Mouse (Mus musculus) erythroblast, embryonic 14.5 days (primary cell): ENCODE results near the gene Olfr670. TPM values are rescaled to one million over a fixed set of nuclear protein-coding genes. Genes with fewer than 3 reads are reported as not detected.
"Not testable (repeated sequence)": the region's sequence is repeated elsewhere in the genome, so short reads cannot be mapped to it uniquely, and the experiment has no call there.

Experiments used
- H3K27me3 ChIP-seq: 2 replicates; pipeline ENCODE4 v1.6.1; 2012; ENCODE audit warnings: inconsistent platforms; ENCODE audit not compliant: control insufficient read depth
- H3K36me3 ChIP-seq: 2 replicates; pipeline ENCODE4 v1.6.1; 2012; ENCODE audit warnings: mild to moderate bottlenecking, inconsistent platforms; ENCODE audit not compliant: control insufficient read depth
- H3K4me1 ChIP-seq: 2 replicates; pipeline ENCODE4 v1.6.1; 2012; ENCODE audit warnings: inconsistent platforms; ENCODE audit not compliant: control insufficient read depth
- H3K4me3 ChIP-seq: replicated peaks from 2 replicates; pipeline ENCODE3; 2012; ENCODE audit warnings: moderate library complexity, mild to moderate bottlenecking, inconsistent platforms
- H3K9me3 ChIP-seq: 2 replicates; pipeline ENCODE4 v1.6.1; 2012; ENCODE audit warnings: low read length, inconsistent platforms, mixed read lengths; ENCODE audit not compliant: control insufficient read depth
- GATA1 ChIP-seq: IDR thresholded peaks from 2 replicates; pipeline ENCODE4 v1.6.1; 2012; ENCODE audit warnings: low read length, inconsistent platforms, mixed read lengths
- TAL1 ChIP-seq: IDR thresholded peaks from 3 replicates; pipeline ENCODE4 v1.6.1; 2012; ENCODE audit warnings: low read length, inconsistent platforms, mixed read lengths
- polyA plus RNA-seq: library from polyadenylated mRNA; stranded (reverse); fragments of >175 nt; gene quantifications from 2 replicates; pipeline ENCODE4 v1.2.3, GENCODE M21; 2012

Olfr670 gene
- polyA plus RNA-seq = not detected in 2 replicates

GRCm38 (mm10) chr7:104962520-104962919 is at the start of gene Olfr670:
Gene Olfr670 (minus strand): TSS chr7:104962620.
- Histone ChIP-seq H3K27me3 (no peaks in the 10 kb centered on the region), H3K4me1 (no peaks in the 10 kb centered on the region), H3K36me3 (no peaks in the 10 kb centered on the region), H3K9me3 (no peaks in the 10 kb centered on the region), H3K4me3 (no peak within 1 kb of the TSS)
- TF ChIP-seq GATA1 (no peak), TAL1 (no peak)

- TF ChIP-seq TAL1 = no peak
- TF ChIP-seq GATA1 = no peak
- H3K9me3 ChIP-seq = no peaks in the 10 kb centered on the region
- no peaks in the 10 kb centered on the region for H3K27me3 ChIP-seq
- no peaks in the 10 kb centered on the region for H3K36me3 ChIP-seq
- no peak within 1 kb of the TSS for H3K4me3 ChIP-seq
- H3K4me1 ChIP-seq = no peaks in the 10 kb centered on the region
These were observed 39.5 kb upstream of the Olfr670 start, which contains the start of gene Olfr672 for GRCm38 (mm10) chr7:105001929-105002328. Gene Olfr672 (minus strand): TSS chr7:105002029.

DNA sequence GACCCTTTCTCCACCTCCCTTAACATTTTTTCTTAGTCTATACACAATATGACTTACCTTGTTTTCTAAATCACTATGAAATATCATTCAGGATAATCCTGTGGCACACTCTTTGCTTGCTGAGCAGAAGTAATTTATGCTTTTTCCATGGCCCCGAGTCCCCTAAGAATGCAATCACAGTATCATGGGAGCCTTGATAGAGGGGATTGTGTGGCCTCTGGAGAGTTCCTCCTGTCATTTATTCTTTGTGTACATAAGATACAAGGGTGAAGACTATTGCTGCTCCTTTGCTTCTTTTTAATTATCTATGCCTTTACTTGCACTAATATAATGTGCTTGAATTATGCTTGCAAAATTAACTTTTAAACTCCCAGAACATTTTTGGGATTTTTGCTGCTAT is 16.6 kb upstream of the Olfr670 start, which contains the start of gene Olfr671:
Olfr671 (minus strand) TSS at position 101 of the 400 bp plus-strand sequence.
- TF ChIP-seq GATA1 = no peak
- TF ChIP-seq TAL1 = no peak
- H3K27me3 ChIP-seq = no peaks in the 10 kb centered on the region
- H3K4me3 ChIP-seq = no peak within 1 kb of the TSS
- H3K9me3 ChIP-seq = peaks cover 3% of the 10 kb centered on the region
- no peaks in the 10 kb centered on the region for H3K4me1 ChIP-seq
- H3K36me3 ChIP-seq = no peaks in the 10 kb centered on the region

- H3K27me3 ChIP-seq, H3K9me3 ChIP-seq, H3K4me1 ChIP-seq, H3K4me3 ChIP-seq, H3K36me3 ChIP-seq: not testable (repeated sequence)
These were observed 10.1 kb upstream of the Olfr670 start for GRCm38 (mm10) chr7:104972507-104972906.

DNA sequence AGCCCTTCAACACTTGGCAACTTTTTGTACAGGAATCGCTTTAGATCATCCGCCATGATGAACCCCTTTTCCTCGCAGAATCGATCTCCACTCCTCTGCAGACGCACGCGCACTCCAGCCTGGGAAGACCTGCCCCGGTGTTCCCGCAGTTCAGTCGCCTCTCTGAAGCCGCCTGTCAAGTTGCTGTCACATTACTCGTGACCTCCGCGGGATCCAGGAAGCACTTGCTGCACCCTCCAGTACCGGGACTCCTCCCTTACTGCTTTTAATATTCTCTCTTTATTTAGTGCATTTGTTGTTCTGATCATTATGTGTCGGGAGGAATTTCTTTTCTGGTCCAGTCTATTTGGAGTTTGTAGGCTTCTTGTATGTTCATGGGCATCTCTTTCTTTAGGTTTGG is 12.2 kb downstream of the Olfr670 start:
- not testable (repeated sequence) for H3K9me3 ChIP-seq, H3K4me1 ChIP-seq, H3K27me3 ChIP-seq, H3K36me3 ChIP-seq, H3K4me3 ChIP-seq

DNA sequence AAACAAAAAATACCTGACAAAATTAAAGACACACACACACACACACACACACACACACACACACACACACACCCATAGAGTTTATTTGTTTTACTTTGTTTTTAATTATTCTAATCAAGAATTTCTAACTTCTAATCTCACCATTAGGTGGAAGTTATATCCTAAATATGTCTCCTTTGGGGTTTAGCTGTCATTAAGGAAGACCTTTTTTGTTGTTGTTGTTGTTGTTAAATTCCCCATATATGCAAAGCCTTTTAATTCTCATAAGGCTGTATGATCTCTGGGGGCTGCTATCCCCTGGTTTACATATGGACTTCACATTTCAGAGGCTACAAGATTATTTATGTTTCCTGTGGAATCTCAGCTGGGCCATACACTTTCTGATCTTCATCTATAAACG is 28.5 kb downstream of the Olfr670 start, which contains the start of gene Olfr669:
Olfr669 (plus strand) TSS at position 301 of the 400 bp plus-strand sequence.
- no peaks in the 10 kb centered on the region for H3K27me3 ChIP-seq
- TF ChIP-seq TAL1 (no peak), GATA1 (no peak)
- no peaks in the 10 kb centered on the region for H3K4me1 ChIP-seq
- H3K36me3 ChIP-seq = no peaks in the 10 kb centered on the region
- peaks cover 9% of the 10 kb centered on the region for H3K9me3 ChIP-seq
- no peak within 1 kb of the TSS for H3K4me3 ChIP-seq

GRCm38 (mm10) chr7:104927957-104928356 is 34.5 kb downstream of the Olfr670 start, which contains the start of gene Olfr668:
Gene Olfr668 (minus strand): TSS chr7:104928057.
- TF ChIP-seq GATA1 = no peak
- no peak for TF ChIP-seq TAL1
- H3K36me3 ChIP-seq = no peaks in the 10 kb centered on the region

DNA sequence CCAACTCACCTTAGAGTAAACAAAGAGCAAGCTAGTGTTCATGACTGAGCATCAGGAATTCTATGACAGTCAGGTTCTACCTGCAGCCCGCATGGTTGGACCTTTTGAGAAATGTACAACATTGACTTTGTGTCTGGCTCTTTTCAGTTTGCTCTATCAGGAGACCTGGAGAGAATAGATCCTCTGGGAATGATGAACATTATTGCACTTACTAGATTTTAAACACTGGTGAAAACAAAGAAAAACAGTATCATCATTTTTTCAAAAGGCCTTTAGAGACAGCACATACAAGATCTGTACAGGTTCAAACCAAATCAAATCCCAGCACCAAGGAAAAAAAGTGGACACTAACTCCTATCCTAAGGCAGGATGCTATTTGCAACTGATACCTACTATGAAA is 41.0 kb downstream of the Olfr670 start, which contains the start of gene Olfr667:
Olfr667 (minus strand) TSS at position 101 of the 400 bp plus-strand sequence.
- Histone ChIP-seq H3K36me3 (no peaks in the 10 kb centered on the region), H3K4me1 (no peaks in the 10 kb centered on the region), H3K27me3 (no peaks in the 10 kb centered on the region), H3K9me3 (peaks cover 5% of the 10 kb centered on the region), H3K4me3 (no peak within 1 kb of the TSS)
- TF ChIP-seq TAL1 (no peak), GATA1 (no peak)

More at GRCm38 (mm10) chr7:104927957-104928356, 34.5 kb downstream of the Olfr670 start, which contains the start of gene Olfr668:
- H3K4me3 ChIP-seq = no peak within 1 kb of the TSS
- no peaks in the 10 kb centered on the region for H3K27me3 ChIP-seq
- H3K9me3 ChIP-seq = peaks cover 4% of the 10 kb centered on the region; the same call in 1 of the 2 replicates
- no peaks in the 10 kb centered on the region for H3K4me1 ChIP-seq

Other genes starting within 250 kb of the Olfr670 start
- gene Usp17le, start 185.2 kb downstream of the Olfr670 start, polyA plus RNA-seq = not detected in 2 replicates
- gene Usp17lb, start 120.0 kb downstream of the Olfr670 start, polyA plus RNA-seq = not detected in 2 replicates
- gene Usp17la, start 105.6 kb downstream of the Olfr670 start, polyA plus RNA-seq = not detected in 2 replicates
- gene Olfr665, start 84.6 kb downstream of the Olfr670 start, polyA plus RNA-seq = not detected in 2 replicates
- gene Olfr666, start 66.7 kb downstream of the Olfr670 start, polyA plus RNA-seq = not detected in 2 replicates
- not detected in 2 replicates for gene Olfr667, start 41.1 kb downstream of the Olfr670 start, polyA plus RNA-seq
- not detected in 2 replicates for gene Olfr668, start 34.6 kb downstream of the Olfr670 start, polyA plus RNA-seq
- gene Olfr669, start 28.4 kb downstream of the Olfr670 start, polyA plus RNA-seq = not detected in 2 replicates
- not detected in 2 replicates for gene Olfr671, start 16.5 kb upstream of the Olfr670 start, polyA plus RNA-seq
- gene Olfr672, start 39.4 kb upstream of the Olfr670 start, polyA plus RNA-seq = not detected in 2 replicates
- gene Olfr675, start 65.8 kb upstream of the Olfr670 start, polyA plus RNA-seq = not detected in 2 replicates
- not detected in 2 replicates for gene Olfr676, start 70.1 kb upstream of the Olfr670 start, polyA plus RNA-seq
- not detected in 2 replicates for gene Olfr677, start 88.8 kb upstream of the Olfr670 start, polyA plus RNA-seq
- not detected in 2 replicates for gene Olfr678, start 101.9 kb upstream of the Olfr670 start, polyA plus RNA-seq
- 0.01 and 0.02 TPM in 2 replicates for gene Olfr679, start 118.6 kb upstream of the Olfr670 start, polyA plus RNA-seq
- not detected in 2 replicates for gene Olfr680-ps1, start 130.2 kb upstream of the Olfr670 start, polyA plus RNA-seq
- not detected in 2 replicates for gene Olfr681, start 154.2 kb upstream of the Olfr670 start, polyA plus RNA-seq
- gene Olfr683, start 184.4 kb upstream of the Olfr670 start, polyA plus RNA-seq = not detected in 2 replicates
- not detected in 2 replicates for gene Olfr684, start 201.0 kb upstream of the Olfr670 start, polyA plus RNA-seq
- gene Olfr685, start 223.4 kb upstream of the Olfr670 start, polyA plus RNA-seq = not detected in 2 replicates
- gene Olfr686, start 244.9 kb upstream of the Olfr670 start, polyA plus RNA-seq = not detected in 2 replicates